Mouse (Mus musculus): ENCODE results near the gene Gpr19.

The Gpr19 gene

GRCm38 (mm10) chr6:134849985-134850384, 48.4 kb downstream of the Gpr19 start:
- no peak for DNase-seq (ENCODE audit: low read depth, low spot score)

GRCm38 (mm10) chr6:134849461-134849860, 48.9 kb downstream of the Gpr19 start:
- peak; percentile 72 for DNase-seq (ENCODE audit: low read depth, low spot score)

DNA sequence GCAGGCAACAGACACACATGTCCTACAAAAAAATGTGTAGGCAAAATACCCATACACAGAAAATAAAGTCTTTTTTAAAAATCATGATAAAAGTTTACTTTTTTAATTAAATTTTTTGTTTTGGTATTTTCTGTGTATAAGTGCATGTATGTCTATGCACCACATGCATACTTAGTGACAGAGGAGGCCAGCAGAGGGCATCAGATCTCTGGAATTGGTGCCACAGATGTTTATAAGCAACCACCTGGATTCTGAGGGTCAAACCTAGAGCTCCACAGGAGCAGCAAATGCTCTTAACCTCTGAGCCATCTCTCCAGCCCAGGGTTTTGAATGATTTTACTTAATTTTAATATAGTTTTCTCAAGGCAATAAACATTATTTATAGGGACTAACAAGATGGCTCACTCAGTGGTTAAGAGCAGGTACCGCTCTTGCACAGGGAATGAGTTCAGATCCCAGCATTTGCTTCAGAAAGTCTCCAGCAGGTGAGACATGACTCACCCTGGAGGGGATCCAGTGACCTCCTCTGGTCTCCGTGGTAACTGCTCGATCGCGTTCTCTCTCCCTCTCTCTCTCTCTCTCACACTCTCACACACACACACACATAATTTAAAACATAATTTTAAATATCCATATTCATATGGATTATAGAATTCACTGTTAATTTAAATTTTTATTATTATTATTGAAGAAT, 50.0 kb downstream of the Gpr19 start:
- DNase-seq (ENCODE audit: low read depth, low spot score) = peak; percentile 70

DNA sequence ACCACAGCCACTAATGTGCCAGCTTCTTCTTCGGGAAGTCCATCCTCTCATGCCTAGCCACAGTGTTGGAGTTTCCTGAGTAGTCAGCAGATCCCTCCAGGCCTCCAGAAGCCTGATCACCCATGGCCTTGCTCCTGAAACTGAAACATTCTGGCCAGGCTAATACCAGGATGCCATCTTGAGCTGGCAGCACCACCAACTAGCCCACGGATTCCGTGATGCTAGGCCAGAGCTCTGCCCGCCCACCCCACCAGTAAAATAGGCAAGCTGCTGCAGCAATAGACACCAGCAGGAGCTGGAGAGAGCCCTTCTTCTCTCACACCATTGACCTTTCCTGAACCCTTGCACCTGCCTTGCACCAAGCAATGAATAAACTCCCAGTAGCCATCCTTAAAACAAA, 50.8 kb downstream of the Gpr19 start:
- DNase-seq (ENCODE audit: low read depth, low spot score) = no peak

GRCm38 (mm10) chr6:134846308-134846707, 52.1 kb downstream of the Gpr19 start:
- no peak for DNase-seq (ENCODE audit: low read depth, low spot score)

DNA sequence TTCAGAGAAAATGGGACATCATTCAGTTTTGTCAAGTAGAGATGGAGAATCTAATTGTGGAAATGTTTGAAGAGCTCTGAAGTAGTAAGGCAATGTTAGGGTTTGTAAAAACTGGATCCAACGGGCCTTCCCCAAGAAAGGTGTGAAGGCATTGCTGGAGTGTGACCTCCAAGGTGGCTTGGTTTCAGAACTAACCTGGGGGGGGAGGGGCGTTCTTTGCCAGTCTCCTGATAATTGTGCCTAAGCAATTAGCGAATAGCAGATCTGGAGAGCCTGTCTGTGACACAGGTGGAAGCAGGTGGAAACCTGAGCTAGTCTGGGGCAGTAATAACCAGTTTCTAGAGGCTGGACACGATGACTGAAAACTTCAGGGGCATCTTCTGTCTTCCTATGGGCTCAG, 52.7 kb downstream of the Gpr19 start:
- no peak for DNase-seq (ENCODE audit: low read depth, low spot score)

DNA sequence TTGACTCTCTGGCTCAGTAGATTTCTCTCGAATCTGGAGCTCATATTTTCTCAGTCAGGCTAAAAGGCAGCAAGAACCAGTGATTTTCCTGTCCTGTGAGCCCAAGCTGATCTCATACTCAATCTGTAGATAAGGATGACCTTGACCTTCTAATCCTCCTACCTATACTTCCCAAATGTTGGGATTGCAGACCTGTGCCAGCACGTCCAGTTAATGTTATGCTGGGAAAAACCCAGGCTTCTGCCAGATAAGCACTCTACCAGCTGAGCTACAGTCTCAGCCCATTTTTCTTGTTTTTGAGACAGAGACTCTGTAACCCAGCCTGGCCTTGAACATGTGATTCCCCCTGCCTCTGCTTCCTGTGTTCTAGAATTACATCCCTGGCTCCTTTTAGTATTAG, 58.0 kb downstream of the Gpr19 start:
- no peak for DNase-seq (ENCODE audit: low read depth, low spot score)

GRCm38 (mm10) chr6:134838111-134838510, 60.3 kb downstream of the Gpr19 start:
- DNase-seq (ENCODE audit: low read depth, low spot score) = no peak

GRCm38 (mm10) chr6:134834585-134835251, 63.7 kb downstream of the Gpr19 start:
- DNase-seq (ENCODE audit: low read depth, low spot score) = no peak

GRCm38 (mm10) chr6:134830776-134831175, 67.6 kb downstream of the Gpr19 start:
- no peak for DNase-seq (ENCODE audit: low read depth, low spot score)

GRCm38 (mm10) chr6:134829786-134830700, 68.3 kb downstream of the Gpr19 start, which contains the start of gene Crebl2:
TSS of gene Crebl2 (plus strand) at chr6:134830154.
- peak; percentile 100 for DNase-seq (ENCODE audit: low read depth, low spot score)

- DNase-seq (ENCODE audit: low read depth, low spot score) = no peak
These were observed 75.5 kb downstream of the Gpr19 start for GRCm38 (mm10) chr6:134822844-134823243.

DNA sequence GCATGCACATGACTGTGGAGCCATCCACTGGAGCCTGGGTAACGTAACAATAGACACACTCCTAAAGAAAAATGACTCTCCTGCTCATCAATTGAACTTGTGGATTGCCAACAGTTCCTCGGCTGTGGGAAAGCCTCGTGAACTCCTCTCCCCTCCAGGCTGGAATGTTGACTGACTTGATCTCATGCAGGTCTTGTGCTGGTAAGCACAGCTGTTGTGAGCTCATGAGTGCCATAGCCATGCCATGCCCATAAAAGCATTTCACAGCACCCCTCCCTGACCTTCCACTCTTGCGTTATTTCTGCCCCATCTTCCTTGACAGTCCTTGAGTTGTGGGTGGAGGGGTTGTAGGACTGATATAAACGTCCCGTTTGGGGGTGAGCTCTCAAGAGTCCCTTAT, 78.0 kb downstream of the Gpr19 start:
- no peak for DNase-seq (ENCODE audit: low read depth, low spot score)

DNA sequence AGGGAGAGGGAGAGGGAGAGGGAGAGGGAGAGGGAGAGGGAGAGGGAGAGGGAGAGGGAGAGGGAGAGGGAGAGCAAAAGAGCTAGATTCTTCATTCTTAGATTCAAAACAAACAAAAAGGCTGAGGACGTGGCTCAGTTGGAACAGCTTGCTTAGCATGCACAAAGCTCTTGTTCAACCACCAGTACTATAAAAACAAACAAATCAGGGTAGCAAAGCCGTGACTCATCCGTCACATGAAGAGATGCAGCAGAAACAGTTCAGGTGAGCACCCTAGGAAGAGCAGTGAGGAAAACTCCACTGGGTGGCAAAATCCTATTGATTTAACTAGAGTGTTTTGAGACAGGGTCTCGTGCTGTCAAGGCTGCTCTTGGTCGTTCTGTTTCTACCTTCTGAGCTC, 78.6 kb downstream of the Gpr19 start:
- peak; percentile 62 for DNase-seq (ENCODE audit: low read depth, low spot score)
